Mouse (Mus musculus): ENCODE results near the gene Ugt1a9.

- TF ChIP-seq EP300 (IDR thresholded peaks at IDR 0.05; ENCODE audit: insufficient read depth, low read depth, low read length) (no peak), CTCF (IDR thresholded peaks at IDR 0.05) (no peak), POLR2A (IDR thresholded peaks at IDR 0.05; ENCODE audit: insufficient read depth, low read depth, low read length) (no peak)
Observed at GRCm38 (mm10) chr1:88215466-88216380, 145.1 kb downstream of the Ugt1a9 start.
